Mouse (Mus musculus) left cerebral cortex, postnatal 25 days (tissue): ENCODE measurements at regions not wholly inside any gene's neighbourhood (a gene's known extent, or its start where the extent isn't known, plus 50 kb on each side); places are given as distances from the start of the nearest gene placed in this dataset.

Source experiments
- DNase-seq, 2 experiments: peaks; one replicate each; pipeline ENCODE4 v3.0.0; 2022; ENCODE audit warnings: low spot score in 2 of 2, mixed read lengths in 1 of 2
- intact Hi-C: fragments of 180-260 bp; cut with DNase I; formaldehyde crosslinking; loops from one replicate; pipeline ENCODE4 v1.15.1; 2025

GRCm38 (mm10) chr6:94841881-94842280 is 141.9 kb upstream of the Lrig1 start:
- intact Hi-C loops, result no loop called here
- DNase-seq, result no peak

- no peak for DNase-seq
- intact Hi-C loops, result no loop called here
Observed at GRCm38 (mm10) chr6:94835742-94836141, 135.8 kb upstream of the Lrig1 start.

- DNase-seq, result no peak
- intact Hi-C loops, result no loop called here
Observed at GRCm38 (mm10) chr6:94834551-94834950, 134.6 kb upstream of the Lrig1 start.

GRCm38 (mm10) chr6:94830801-94831200 is 130.8 kb upstream of the Lrig1 start:
- intact Hi-C loops, result no loop called here
- no peak for DNase-seq

GRCm38 (mm10) chr6:94829246-94829645 is 129.3 kb upstream of the Lrig1 start:
- peak in 1 of 2 experiments; percentile 78 for DNase-seq
- intact Hi-C loops, result no loop called here

GRCm38 (mm10) chr6:94826656-94827055 is 126.7 kb upstream of the Lrig1 start:
- intact Hi-C loops, result no loop called here
- DNase-seq, result no peak

- intact Hi-C loops, result no loop called here
Observed at GRCm38 (mm10) chr6:94818220-94818619, 118.3 kb upstream of the Lrig1 start.

GRCm38 (mm10) chr6:94816161-94816560 is 116.2 kb upstream of the Lrig1 start:
- intact Hi-C loops, result no loop called here

More at GRCm38 (mm10) chr6:94818220-94818619, 118.3 kb upstream of the Lrig1 start:
- no peak for DNase-seq

GRCm38 (mm10) chr6:94814711-94815110 is 114.8 kb upstream of the Lrig1 start:
- no peak for DNase-seq
- intact Hi-C loops, result no loop called here

More at GRCm38 (mm10) chr6:94816161-94816560, 116.2 kb upstream of the Lrig1 start:
- no peak for DNase-seq

GRCm38 (mm10) chr6:94813481-94814148 is 113.7 kb upstream of the Lrig1 start:
- intact Hi-C loops, result no loop called here
- no peak for DNase-seq

- intact Hi-C loops, result no loop called here
- DNase-seq, result no peak
Observed at GRCm38 (mm10) chr6:94811846-94812245, 111.9 kb upstream of the Lrig1 start.

- no peak for DNase-seq
- intact Hi-C loops, result no loop called here
Observed at GRCm38 (mm10) chr6:94807216-94807615, 107.3 kb upstream of the Lrig1 start.

- intact Hi-C loops, result no loop called here
- DNase-seq, result no peak
Observed at GRCm38 (mm10) chr6:94806481-94807160, 106.7 kb upstream of the Lrig1 start.

GRCm38 (mm10) chr6:94805685-94806084 is 105.7 kb upstream of the Lrig1 start:
- DNase-seq, result no peak
- intact Hi-C loops, result no loop called here

GRCm38 (mm10) chr6:94804284-94804815 is 104.4 kb upstream of the Lrig1 start:
- intact Hi-C loops, result no loop called here
- DNase-seq, result no peak

GRCm38 (mm10) chr6:94801039-94801438 is 101.1 kb upstream of the Lrig1 start:
- no peak for DNase-seq
- intact Hi-C loops, result no loop called here

- DNase-seq, result no peak
- intact Hi-C loops, result no loop called here
Observed at GRCm38 (mm10) chr6:94798545-94799211, 98.7 kb upstream of the Lrig1 start.

GRCm38 (mm10) chr6:94795442-94795841 is 95.5 kb upstream of the Lrig1 start:
- peak in 1 of 2 experiments; percentile 19 for DNase-seq
- intact Hi-C loops, result no loop called here

- intact Hi-C loops, result no loop called here
- no peak for DNase-seq
Observed at GRCm38 (mm10) chr6:94793555-94793954, 93.6 kb upstream of the Lrig1 start.

GRCm38 (mm10) chr6:94792312-94792711 is 92.4 kb upstream of the Lrig1 start:
- intact Hi-C loops, result no loop called here
- no peak for DNase-seq
